Mouse (Mus musculus) cerebellum, postnatal 25 days (tissue): ENCODE measurements around the gene Ankrd13a.
A peak's percentile ranks its signal among the peaks of the same experiment; 100 is the strongest.

ENCODE experiments used
- DNase-seq, 2 experiments: peaks; one replicate each; pipeline ENCODE4 v3.0.0; 2021; ENCODE audit warnings: mixed read lengths in 2 of 2

Ankrd13a gene

DNA sequence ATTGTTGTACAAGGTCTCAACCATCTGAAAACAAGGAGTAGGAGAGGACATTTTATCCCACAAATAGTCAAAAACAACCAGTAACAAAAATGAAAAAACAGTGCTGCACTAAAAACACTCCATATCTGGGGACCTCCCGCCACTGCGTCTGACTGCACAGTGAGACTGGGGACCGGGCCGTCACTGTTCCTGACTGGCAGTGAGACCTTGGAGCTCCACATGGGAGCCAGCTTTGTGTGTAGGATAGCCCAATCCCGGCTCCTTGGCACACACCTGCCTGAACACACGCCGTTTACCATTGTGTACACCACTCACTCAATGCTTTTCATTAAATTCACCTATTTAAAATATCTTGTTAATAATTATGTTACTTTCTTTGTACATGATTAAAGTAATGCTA is 7.3 kb upstream of the Ankrd13a start:
- peak in 1 of 2 experiments; percentile 56 for DNase-seq

- DNase-seq = no peak
Measured at GRCm38 (mm10) chr5:114769786-114770185, 4.7 kb upstream of the Ankrd13a start.

GRCm38 (mm10) chr5:114771796-114772195 is 2.7 kb upstream of the Ankrd13a start:
- no peak for DNase-seq

DNA sequence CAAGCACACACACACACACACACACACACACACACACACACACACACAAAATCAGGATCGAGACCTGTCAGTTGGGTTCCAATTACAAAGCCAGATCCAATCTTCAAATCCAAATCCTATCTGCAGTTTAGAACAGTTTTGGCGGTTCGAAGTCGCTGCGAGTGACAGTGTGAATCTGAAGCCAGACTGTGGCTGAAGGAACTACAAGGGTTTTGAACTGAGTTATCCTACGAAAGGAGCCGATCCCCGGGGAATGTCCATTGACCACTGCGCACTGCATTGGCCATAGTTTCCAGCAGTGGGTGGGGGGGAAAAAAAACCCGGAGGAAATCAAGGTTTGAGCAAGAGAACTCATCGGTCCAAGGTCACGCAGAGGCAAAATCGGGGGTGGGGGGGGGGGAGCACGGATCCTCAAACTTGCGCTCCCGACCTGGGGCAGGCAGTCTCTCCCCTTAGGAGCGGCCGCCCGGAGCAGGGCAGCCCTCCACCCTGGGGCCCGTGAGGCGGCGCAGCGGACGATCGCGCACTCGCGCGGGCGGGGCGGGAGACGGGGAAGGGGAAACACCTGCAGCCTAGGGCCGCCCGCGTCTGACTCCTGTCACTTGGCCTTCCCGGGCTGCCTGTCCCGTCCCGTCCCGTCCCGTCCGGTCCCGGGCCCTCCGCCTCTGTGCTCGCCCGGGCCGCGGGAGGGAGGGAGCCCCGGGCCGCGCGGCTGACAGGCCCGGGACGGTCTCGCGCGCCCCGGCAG is 1.8 kb upstream of the Ankrd13a start:
- DNase-seq = peak; percentile 68 to 80

DNA sequence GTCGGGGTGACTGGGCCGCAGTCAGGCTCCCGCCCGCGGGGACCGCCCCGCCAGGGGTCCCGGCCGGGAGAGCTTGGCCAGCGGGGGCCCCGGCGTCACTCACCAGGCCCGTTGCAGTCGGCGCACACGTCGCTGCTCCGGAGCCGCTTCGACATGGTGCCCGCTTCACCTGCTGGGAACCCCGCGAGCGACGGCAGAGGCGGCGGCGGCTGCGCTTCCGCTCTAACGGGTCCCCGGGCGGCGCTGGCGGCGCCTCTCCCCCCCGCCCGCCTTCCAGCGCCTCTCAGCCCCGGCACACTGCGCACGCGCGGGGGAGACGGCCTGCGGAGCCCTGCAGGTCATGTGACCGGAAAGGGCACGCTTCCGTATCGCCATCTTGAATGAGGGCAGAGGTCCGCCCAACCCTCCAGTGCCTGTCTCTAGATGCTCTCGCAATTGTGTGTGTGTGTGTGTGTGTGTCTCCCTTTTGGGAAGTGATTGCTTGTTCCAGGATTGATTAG is 1.2 kb upstream of the Ankrd13a start:
- peak; percentile 97 to 99 for DNase-seq

DNA sequence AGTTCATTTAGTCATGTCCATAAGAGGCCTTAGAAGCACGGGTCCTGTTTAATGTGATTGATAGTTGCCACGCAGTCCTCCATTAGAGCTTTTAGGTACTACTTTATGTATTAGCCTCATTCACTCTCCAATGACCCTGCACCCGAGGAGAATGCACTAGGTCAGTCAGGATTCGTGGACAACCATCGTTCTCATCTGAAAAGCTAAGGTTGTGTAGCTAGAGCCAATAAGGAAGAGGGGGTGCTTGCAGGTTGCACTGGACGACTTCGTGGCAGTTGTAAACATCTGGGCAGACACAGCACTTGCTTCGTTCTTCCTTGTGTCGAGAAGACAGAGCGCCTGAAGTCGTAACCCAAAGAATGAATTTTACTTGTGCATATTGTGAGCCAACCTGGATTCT is 697 bp upstream of the Ankrd13a start:
- no peak for DNase-seq

- no peak for DNase-seq
Measured at GRCm38 (mm10) chr5:114775056-114775979, 841 bp downstream of the Ankrd13a start, which contains the start of gene Git2. Gene Git2 (minus strand): TSS chr5:114775517.

- no peak for DNase-seq
Measured at GRCm38 (mm10) chr5:114776174-114776573, 1.7 kb downstream of the Ankrd13a start.

DNA sequence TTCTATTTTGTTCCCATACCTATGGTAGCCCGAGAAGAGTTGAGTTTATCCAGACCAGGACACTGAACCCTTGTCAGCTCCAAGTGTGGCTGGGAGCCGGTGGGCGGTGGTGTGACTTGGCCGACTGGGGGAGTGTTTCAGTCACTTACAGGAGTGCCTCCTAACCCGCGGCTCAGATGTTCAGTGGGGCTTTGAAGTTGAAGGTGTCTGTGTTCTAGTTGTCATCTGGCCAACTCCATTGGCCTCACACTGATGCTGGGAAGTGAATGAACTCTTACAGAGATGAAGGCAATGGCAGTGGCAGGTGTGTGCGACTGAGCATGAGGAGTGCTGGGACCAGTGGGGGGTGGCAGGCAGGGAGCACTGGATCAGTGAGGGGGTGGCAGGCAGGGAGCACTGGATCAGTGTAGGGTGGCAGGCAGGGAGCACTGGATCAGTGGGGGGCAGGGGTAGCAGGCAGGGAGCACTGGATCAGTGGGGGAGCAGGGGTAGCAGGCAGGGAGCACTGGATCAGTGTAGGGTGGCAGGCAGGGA is 5.5 kb downstream of the Ankrd13a start:
- DNase-seq = no peak

GRCm38 (mm10) chr5:114780912-114781311 is 6.4 kb downstream of the Ankrd13a start:
- DNase-seq = no peak

- DNase-seq = no peak
Measured at GRCm38 (mm10) chr5:114782991-114783390, 8.5 kb downstream of the Ankrd13a start.

DNA sequence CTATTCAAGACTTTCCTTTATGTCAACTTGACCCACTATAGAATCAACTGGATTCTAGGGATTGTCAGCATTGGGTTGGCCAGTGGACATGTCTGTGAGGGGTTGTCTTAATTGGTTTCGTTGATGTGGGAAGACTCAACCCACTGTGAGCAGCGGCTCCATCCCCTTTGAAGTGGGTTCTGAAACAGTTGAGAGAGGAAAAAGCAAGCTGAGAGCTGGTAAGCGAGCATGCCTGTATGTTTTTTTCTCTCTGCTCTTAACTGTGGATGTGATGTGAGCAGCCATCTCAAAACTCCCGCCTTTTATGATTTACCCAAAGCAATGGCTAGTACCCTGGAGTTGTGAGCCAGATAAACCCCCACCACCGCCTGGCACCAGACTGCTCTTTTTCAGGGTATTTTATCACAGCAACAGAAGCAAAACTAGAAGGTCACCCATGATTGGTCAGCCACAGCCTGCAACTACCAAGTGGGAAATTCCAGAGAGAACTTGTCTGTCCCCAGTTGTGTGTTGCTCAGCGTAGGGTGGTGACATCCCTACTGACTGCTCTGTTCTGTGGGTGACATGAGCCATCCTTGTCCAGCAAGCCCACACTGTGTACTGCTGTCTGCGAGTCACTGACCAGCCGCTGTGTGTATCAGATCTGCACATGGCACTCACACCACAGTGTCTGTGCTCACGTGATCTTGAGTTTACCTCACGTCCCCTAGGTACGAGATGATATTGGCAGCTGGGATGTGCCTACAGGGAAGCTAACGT is 9.1 kb downstream of the Ankrd13a start:
- DNase-seq = no peak

DNA sequence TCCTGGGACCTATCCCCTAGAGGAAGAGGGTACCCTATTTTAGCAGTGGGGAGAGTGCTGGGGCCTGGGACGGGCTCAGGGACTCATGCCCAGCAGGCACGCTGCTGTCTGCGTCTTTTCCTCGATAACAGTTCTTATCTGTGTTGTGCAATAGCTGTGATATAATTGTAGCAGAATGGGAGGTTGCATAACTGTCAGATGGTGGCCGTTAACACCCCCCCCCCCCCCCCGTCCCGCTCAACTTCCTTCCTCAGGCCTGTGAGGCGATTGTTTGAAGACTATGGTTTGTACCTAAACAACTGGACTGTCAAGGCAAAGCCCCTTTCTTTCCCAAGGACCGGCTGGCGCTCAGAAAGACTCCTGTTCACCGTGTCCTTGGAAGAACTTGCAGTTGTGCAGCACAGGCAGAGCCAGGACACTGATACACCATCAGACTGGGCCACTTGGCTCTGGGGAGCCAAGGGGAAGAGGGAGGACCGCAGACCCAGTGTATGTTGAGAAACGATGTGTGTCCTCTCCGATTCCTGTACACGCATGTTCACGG is 10.2 kb downstream of the Ankrd13a start:
- no peak for DNase-seq

- DNase-seq = no peak
Measured at GRCm38 (mm10) chr5:114785196-114785595, 10.7 kb downstream of the Ankrd13a start.

DNA sequence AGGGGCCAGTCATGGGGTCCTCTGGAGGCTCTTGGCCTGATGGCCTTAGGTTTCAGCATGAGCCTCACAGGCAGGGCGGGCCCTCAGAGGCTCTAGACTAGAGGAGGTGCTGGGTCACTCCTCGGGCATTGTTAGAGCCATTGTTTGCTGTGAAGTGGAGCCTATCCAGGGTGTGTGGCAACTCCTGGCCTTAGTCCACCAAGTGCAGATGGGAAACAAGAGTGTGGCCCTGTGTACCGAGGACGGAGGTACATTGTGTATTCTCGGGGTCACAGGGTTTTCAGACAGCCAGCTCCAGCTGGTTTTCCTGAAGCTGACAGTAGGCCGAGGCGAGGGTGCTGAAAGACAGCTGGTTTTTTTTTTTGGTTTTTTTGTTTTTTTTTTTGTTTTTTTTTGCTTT is 18.8 kb downstream of the Ankrd13a start:
- DNase-seq = peak in 1 of 2 experiments; percentile 60

DNA sequence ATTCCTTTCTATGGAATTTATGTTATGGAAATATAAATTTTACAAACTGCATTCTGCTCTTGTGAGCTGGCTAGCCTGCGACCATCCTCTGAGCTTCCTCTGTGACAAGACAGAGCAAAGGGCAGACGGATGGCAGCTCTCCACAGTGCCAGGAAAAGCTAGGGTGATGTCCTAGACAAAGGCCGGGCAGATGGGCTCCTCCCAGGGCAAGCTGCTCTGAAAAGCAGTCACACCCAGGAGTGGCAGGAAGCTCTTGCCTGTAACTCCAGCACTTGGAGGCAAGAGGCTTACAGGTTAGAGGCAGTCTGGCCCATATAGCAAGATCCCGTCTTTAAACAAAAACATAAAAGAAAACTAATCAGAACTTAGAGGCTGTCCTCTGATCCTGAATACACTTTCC is 20.1 kb downstream of the Ankrd13a start:
- peak; percentile 72 to 78 for DNase-seq

GRCm38 (mm10) chr5:114795231-114795630 is 20.8 kb downstream of the Ankrd13a start:
- DNase-seq = peak; percentile 61 to 67

DNA sequence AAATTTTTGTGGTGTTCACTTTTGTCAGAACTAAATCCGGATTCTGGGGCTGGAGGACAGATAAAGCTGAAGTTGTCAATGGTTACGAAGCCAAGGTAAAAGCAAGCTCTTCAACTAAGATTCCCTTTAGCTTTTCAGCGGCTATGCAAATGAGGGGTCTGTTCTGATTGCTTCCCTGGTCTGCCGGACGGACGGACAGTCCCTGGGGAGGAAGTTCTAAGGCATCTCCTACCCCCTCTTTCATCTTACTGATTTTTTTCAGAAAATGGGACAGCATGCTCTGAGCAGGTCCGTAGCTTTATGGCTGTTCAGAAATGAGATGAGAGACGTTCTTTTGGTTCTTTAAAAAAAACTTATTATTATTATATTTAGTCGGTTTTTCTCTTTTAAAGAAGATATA is 21.2 kb downstream of the Ankrd13a start:
- no peak for DNase-seq

- DNase-seq = peak; percentile 63 to 66
Measured at GRCm38 (mm10) chr5:114796299-114797012, 22.0 kb downstream of the Ankrd13a start.

DNA sequence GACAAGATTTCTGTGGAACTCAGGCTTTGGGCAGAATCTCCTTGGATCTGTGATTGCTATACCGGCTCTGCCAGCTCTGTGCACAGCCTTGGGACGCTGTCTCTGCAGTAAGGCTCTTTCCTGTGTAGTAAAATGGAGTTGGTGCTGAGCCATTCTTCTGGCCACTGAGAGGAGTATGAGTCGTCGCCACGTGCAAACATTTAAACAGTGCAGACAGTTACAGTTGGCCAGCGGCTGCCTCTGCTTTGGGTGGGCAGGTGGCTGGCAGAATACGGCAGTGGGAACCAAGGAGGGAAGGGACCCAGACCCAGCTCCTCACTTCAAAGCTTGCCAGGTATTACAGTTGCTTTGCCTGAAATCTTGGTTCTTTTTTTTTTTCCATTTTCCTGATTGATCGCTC is 22.8 kb downstream of the Ankrd13a start:
- DNase-seq = no peak

DNA sequence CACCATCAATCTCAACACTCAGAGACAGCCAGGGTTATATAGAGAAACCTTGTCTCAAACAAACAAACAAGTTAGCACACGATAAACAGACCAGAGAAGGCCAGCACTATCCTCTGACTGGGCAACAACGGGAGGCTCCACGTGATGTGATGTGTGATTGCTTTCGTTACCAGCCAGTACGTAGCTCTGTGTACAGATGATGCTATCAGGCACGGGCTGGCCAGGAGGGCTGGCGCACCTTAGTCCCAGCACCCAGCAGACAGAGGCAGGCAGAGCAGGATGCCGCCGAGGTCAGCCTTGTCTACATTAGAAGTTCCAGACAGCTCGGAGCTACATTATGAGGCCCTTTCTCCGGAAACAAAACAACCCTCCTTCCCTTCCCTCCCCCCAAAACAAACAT is 25.4 kb downstream of the Ankrd13a start:
- no peak for DNase-seq

DNA sequence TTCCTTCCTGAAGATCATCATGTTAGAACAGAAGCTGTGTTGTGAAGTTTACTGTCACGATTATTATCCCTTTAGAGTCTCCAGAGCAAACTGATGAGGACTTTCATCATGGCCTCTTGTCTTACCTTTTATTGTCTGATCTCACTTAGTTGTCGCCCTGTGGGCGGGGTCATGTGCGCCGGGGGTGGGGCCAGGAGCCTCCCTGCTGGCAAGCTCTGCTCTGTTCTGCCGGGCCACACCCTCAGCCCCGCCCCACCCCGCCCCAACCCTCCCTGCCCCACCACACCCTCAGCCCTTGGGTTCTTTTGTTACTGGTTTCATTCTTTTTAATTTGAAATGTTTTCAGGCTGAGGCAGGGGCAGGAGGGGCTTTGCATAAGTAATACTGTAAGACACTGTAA is 26.6 kb downstream of the Ankrd13a start:
- DNase-seq = no peak
